Comparison of ENCODE assay signal across 8 mouse cellular contexts in the genomic region with DNA sequence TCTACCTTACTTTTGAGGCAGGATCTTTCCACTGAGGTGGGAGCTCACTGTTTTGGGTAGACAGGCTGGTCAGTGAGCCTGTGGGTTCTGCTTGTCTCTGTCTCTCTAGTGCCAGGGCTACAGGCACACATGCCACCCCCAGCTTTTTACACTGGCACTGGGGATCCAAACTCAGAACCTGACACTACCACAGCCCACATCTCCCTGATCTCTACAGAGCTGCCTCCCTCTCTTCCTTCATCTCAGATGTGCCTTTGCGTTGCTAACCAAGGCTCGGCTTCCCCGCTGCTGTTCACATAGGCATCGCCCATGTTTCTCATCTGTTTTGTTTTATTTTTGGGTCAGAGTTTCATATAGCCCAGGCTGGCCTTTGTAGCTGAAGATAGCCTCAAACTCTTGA. TPM values are rescaled to one million over a fixed set of nuclear protein-coding genes. Genes with fewer than 3 reads are reported as not detected.
DNase-seq lines count a peak whose midpoint lies in the region; ATAC-seq lines count a peak whose summit lies in the region.
"Had no signal": no experiment of that assay in that cellular context is flagged by ENCODE, and none has a peak within 500 bp of the region (broad histone marks: within the 10 kb centered on the region; RNA-seq: fewer than 3 reads in every experiment).

No protein-coding gene starts in this region.

- WGBS in intestine, embryonic 14.5 days: 88% methylated on average over 4 of the region's 4 CpGs
- WGBS in intestine, embryonic 15.5 days: 78% methylated on average over 4 of the region's 4 CpGs
- WGBS in macrophage (ENCODE audit: missing documents): 51% methylated on average over 4 of the region's 4 CpGs

- no peak for DNase-seq in intestine, embryonic 14.5 days (ENCODE audit: low spot score)
- peak; percentile 55 for DNase-seq in CD4-positive, CD25-positive, alpha-beta regulatory T cell, adult 2 months (ENCODE audit: low read depth, low spot score)
- DNase-seq in T-cell, adult 2 months (ENCODE audit: low spot score): peak; percentile 34
- DNase-seq in spleen, adult 18-20 months: no peak

- no peaks in the 10 kb centered on the region for H3K36me3 ChIP-seq in intestine, embryonic 14.5 days (ENCODE audit: control insufficient read depth, insufficient read depth, low read length)
- H3K36me3 ChIP-seq in intestine, embryonic 15.5 days: no peaks in the 10 kb centered on the region
- no peaks in the 10 kb centered on the region for H3K36me3 ChIP-seq in macrophage (ENCODE audit: inconsistent target)

- no peak overlapping the region for H3K4me3 ChIP-seq in intestine, embryonic 14.5 days (ENCODE audit: low read depth, low read length)
- no peak overlapping the region for H3K4me3 ChIP-seq in intestine, embryonic 15.5 days (replicated peaks)
- peak overlapping the region; percentile 13 for H3K4me3 ChIP-seq in macrophage (ENCODE audit: inconsistent target)

- H3K9me3 ChIP-seq in intestine, embryonic 14.5 days (ENCODE audit: control insufficient read depth, low read length): no peaks in the 10 kb centered on the region
- no peaks in the 10 kb centered on the region for H3K9me3 ChIP-seq in intestine, embryonic 15.5 days

- ATAC-seq in intestine, embryonic 14.5 days (replicated peaks; ENCODE audit: low FRiP score, low TSS enrichment, low read depth): no peak
- ATAC-seq in intestine, embryonic 15.5 days: no peak
- no peak for ATAC-seq in granulocyte monocyte progenitor cell, adult 5-6 weeks (replicated peaks; ENCODE audit: poor library complexity, severe bottlenecking)

- H3K4me2 ChIP-seq in intestine, embryonic 14.5 days (ENCODE audit: low read length): no peak overlapping the region
- H3K4me2 ChIP-seq in intestine, embryonic 15.5 days (replicated peaks): no peak overlapping the region

- H3K27me3 ChIP-seq in intestine, embryonic 14.5 days (replicated peaks; ENCODE audit: control insufficient read depth, insufficient read depth, low read length): no peaks in the 10 kb centered on the region
- H3K27me3 ChIP-seq in intestine, embryonic 15.5 days (replicated peaks): no peaks in the 10 kb centered on the region

- no peaks in the 10 kb centered on the region for H3K4me1 ChIP-seq in intestine, embryonic 14.5 days (replicated peaks; ENCODE audit: control insufficient read depth, insufficient read depth, low read length)
- H3K4me1 ChIP-seq in intestine, embryonic 15.5 days (replicated peaks): no peaks in the 10 kb centered on the region

- H3K9ac ChIP-seq in intestine, embryonic 14.5 days (ENCODE audit: low read length): no peak overlapping the region
- H3K9ac ChIP-seq in intestine, embryonic 15.5 days: no peak overlapping the region

- 0 out of 2 replicates have a peak overlapping the region, but pooled peaks have one; percentile 14 for H3K27ac ChIP-seq in intestine, embryonic 14.5 days (ENCODE audit: low read depth)
- no peak overlapping the region for H3K27ac ChIP-seq in intestine, embryonic 15.5 days
- peak overlapping the region; percentile 94 for H3K27ac ChIP-seq in macrophage

- H3K79me2 ChIP-seq in macrophage (ENCODE audit: inconsistent target): no peaks in the 10 kb centered on the region

RNA-seq across cellular contexts. Expression of a gene that starts 19.9 kb away (rescaled TPM):
- 53.7 and 54.7 TPM in 2 replicates for polyA plus RNA-seq in intestine, embryonic 14.5 days (2014; fragmentation: Nextera tagmentation; extraction: Ambion mirVana)
- 49.8 and 63.7 TPM in 2 replicates for polyA plus RNA-seq in intestine, embryonic 15.5 days (2015; fragmentation: Nextera tagmentation; extraction: Ambion mirVana)
- 100 to 1,000 TPM in 7 of 26 experiments, 10 to 100 TPM in 19; 39.6 to 123 (median 77.3) TPM for total RNA-seq in macrophage (2018; cell fraction: chromatin; rRNA removed)
- total RNA-seq in macrophage (2018; cell fraction: cytosol; rRNA removed): 1,000 to 10,000 TPM; 1,796 to 3,589 (median 2,552) TPM
- total RNA-seq in macrophage (2018; cell fraction: nucleus; rRNA removed): 100 to 1,000 TPM; 185 to 760 (median 490) TPM
- 2,505 to 4,301 TPM (median 3,819 TPM) in 3 replicates for polyA plus RNA-seq in macrophage (2018)
- total RNA-seq in granulocyte monocyte progenitor cell, adult 5-6 weeks (2014; fragmentation: Nextera tagmentation): 665 and 703 TPM in 2 replicates
- 270 and 287 TPM in 2 replicates for total RNA-seq in granulocyte monocyte progenitor cell, adult 5-6 weeks (2017)

RNA-seq across cellular contexts. Expression of a gene that starts 26.0 kb away (rescaled TPM):
- polyA plus RNA-seq in intestine, embryonic 14.5 days (2014; fragmentation: Nextera tagmentation; extraction: Ambion mirVana): 1.6 and 2.1 TPM in 2 replicates
- polyA plus RNA-seq in intestine, embryonic 15.5 days (2015; fragmentation: Nextera tagmentation; extraction: Ambion mirVana): 2.2 and 2.5 TPM in 2 replicates
- 10 to 100 TPM in 1 of 26 experiments, 1 to 10 TPM in 16, not detected in 9; 3.3 to 12.1 (median 6.0) TPM for total RNA-seq in macrophage (2018; cell fraction: chromatin; rRNA removed)
- total RNA-seq in macrophage (2018; cell fraction: cytosol; rRNA removed): 10 to 100 TPM; 15.7 to 50.0 (median 32.0) TPM
- 10 to 100 TPM in 7 of 26 experiments, 1 to 10 TPM in 18, not detected in 1; 3.4 to 13.6 (median 7.9) TPM for total RNA-seq in macrophage (2018; cell fraction: nucleus; rRNA removed)
- polyA plus RNA-seq in macrophage (2018): 9.3 to 40.5 TPM (median 34.0 TPM) in 3 replicates
- 64.6 and 70.7 TPM in 2 replicates for total RNA-seq in granulocyte monocyte progenitor cell, adult 5-6 weeks (2014; fragmentation: Nextera tagmentation)
- 9.0 and 31.6 TPM in 2 replicates for total RNA-seq in granulocyte monocyte progenitor cell, adult 5-6 weeks (2017)
- total RNA-seq: midbrain, postnatal 0 days had no signal

RNA-seq across cellular contexts. Expression of a gene that starts 27.9 kb away (rescaled TPM):
- 2.3 and 3.2 TPM in 2 replicates for polyA plus RNA-seq in intestine, embryonic 14.5 days (2014; fragmentation: Nextera tagmentation; extraction: Ambion mirVana)
- 2.1 and 2.4 TPM in 2 replicates for polyA plus RNA-seq in intestine, embryonic 15.5 days (2015; fragmentation: Nextera tagmentation; extraction: Ambion mirVana)
- 100 to 1,000 TPM in 17 of 26 experiments, 10 to 100 TPM in 9; 35.5 to 687 (median 168) TPM for total RNA-seq in macrophage (2018; cell fraction: chromatin; rRNA removed)
- 100 to 1,000 TPM in 6 of 26 experiments, 10 to 100 TPM in 14, 1 to 10 TPM in 6; 3.4 to 171 (median 30.6) TPM for total RNA-seq in macrophage (2018; cell fraction: cytosol; rRNA removed)
- 100 to 1,000 TPM in 19 of 26 experiments, 10 to 100 TPM in 7; 30.9 to 748 (median 180) TPM for total RNA-seq in macrophage (2018; cell fraction: nucleus; rRNA removed)
- polyA plus RNA-seq in macrophage (2018): 3.2 to 8.3 TPM (median 6.3 TPM) in 3 replicates
- 16.0 and 16.3 TPM in 2 replicates for total RNA-seq in granulocyte monocyte progenitor cell, adult 5-6 weeks (2014; fragmentation: Nextera tagmentation)
- 6.8 and 15.1 TPM in 2 replicates for total RNA-seq in granulocyte monocyte progenitor cell, adult 5-6 weeks (2017)

RNA-seq across cellular contexts. Expression of a gene that starts 31.1 kb away (rescaled TPM):
- 4.4 and 4.5 TPM in 2 replicates for polyA plus RNA-seq in intestine, embryonic 14.5 days (2014; fragmentation: Nextera tagmentation; extraction: Ambion mirVana)
- polyA plus RNA-seq in intestine, embryonic 15.5 days (2015; fragmentation: Nextera tagmentation; extraction: Ambion mirVana): 2.9 and 3.9 TPM in 2 replicates
- total RNA-seq in macrophage (2018; cell fraction: chromatin; rRNA removed): under 1 TPM in 1 of 26 experiments, not detected in 25; 0.85 TPM
- under 1 TPM in 7 of 26 experiments, not detected in 19; 0.05 to 0.10 (median 0.06) TPM for total RNA-seq in macrophage (2018; cell fraction: cytosol; rRNA removed)
- under 1 TPM in 1 of 26 experiments, not detected in 25; 0.48 TPM for total RNA-seq in macrophage (2018; cell fraction: nucleus; rRNA removed)
- polyA plus RNA-seq in macrophage (2018): 0.07 TPM in 1 of 3 replicates, not detected in the others
- not detected in 2 replicates for total RNA-seq in granulocyte monocyte progenitor cell, adult 5-6 weeks (2014; fragmentation: Nextera tagmentation)
- total RNA-seq in granulocyte monocyte progenitor cell, adult 5-6 weeks (2017): not detected in 2 replicates

RNA-seq across cellular contexts. Expression of a gene that starts 51.7 kb away (rescaled TPM):
- 37.9 and 43.0 TPM in 2 replicates for polyA plus RNA-seq in intestine, embryonic 14.5 days (2014; fragmentation: Nextera tagmentation; extraction: Ambion mirVana)
- polyA plus RNA-seq in intestine, embryonic 15.5 days (2015; fragmentation: Nextera tagmentation; extraction: Ambion mirVana): 39.0 and 40.8 TPM in 2 replicates
- total RNA-seq in macrophage (2018; cell fraction: chromatin; rRNA removed): 1 to 10 TPM in 1 of 26 experiments, under 1 TPM in 4, not detected in 21; 0.37 to 3.7 (median 0.51) TPM
- total RNA-seq in macrophage (2018; cell fraction: cytosol; rRNA removed): 1 to 10 TPM in 1 of 26 experiments, under 1 TPM in 25; 0.24 to 1.0 (median 0.57) TPM
- total RNA-seq in macrophage (2018; cell fraction: nucleus; rRNA removed): 1 to 10 TPM in 8 of 26 experiments, under 1 TPM in 16, not detected in 2; 0.42 to 1.8 (median 0.87) TPM
- polyA plus RNA-seq in macrophage (2018): 0.67 to 1.3 TPM (median 0.75 TPM) in 3 replicates
- total RNA-seq in granulocyte monocyte progenitor cell, adult 5-6 weeks (2014; fragmentation: Nextera tagmentation): not detected in 2 replicates
- total RNA-seq in granulocyte monocyte progenitor cell, adult 5-6 weeks (2017): not detected in 2 replicates

Comparison
In these comparisons a context has a peak if more than half of its experiments do, and no peak if none do; other contexts are left out.
1. DNase-seq: peak in CD4-positive, CD25-positive, alpha-beta regulatory T cell, adult 2 months (single experiment) and T-cell, adult 2 months (single experiment); none in intestine, embryonic 14.5 days (single experiment) and spleen, adult 18-20 months (0 of 2).
2. RNA of a gene that starts 19.9 kb away (polyA plus RNA-seq): 2,505 to 4,301 TPM in macrophage; 53.7 to 54.7 TPM in intestine, embryonic 14.5 days and 49.8 to 63.7 TPM in intestine, embryonic 15.5 days; every median in the first group is over 10 times any median in the second.